Mouse (Mus musculus) kidney, adult 18-20 months (tissue): ENCODE measurements around the gene Gm10392.
A peak's percentile ranks its signal among the peaks of the same experiment; 100 is the strongest.

Source experiments
- DNase-seq: peaks from one replicate; pipeline ENCODE4 v3.0.0; 2021

Gene Gm10392

DNA sequence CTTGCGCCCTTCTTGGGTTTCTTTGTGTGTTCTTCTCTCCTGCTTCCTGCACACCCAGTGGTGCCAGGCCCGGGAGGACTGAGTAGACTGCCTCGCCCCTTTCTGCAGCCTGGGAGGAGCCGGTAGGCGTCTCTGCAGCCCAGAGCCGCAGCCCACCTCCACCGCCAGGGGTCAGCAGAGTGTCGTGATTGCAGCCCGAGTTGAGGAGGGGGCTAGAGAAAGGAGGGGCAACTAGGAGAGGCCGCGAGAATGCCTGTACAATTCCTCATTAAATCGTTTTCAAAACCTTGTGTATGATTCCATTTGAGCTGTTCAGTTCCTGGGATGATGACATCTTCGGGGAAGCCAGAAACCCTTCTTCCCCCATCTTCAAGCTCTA lies 27.9 kb downstream of the Gm10392 start:
- DNase-seq: peak; percentile 87

DNA sequence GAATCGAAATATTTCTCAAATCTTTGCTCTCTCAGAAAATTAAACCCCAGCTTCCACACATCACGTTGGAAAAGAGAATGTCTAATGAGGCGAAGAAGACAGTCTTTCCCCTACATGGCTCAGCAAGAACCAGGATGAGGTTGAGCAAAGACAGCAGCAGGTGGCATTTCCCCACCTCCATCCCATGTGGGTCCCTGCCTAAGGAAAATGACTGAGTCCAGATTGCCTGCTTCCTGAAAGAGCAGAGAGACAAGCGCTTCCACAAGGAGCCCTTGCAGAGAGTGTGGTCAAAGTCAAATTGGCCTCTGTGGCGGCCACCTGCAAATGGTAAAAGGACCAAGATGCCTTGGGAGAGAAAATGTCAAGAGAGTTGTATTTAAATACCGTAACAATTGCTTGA lies 28.5 kb downstream of the Gm10392 start:
- DNase-seq: no peak

GRCm38 (mm10) chr11:77489591-77490235 lies 29.3 kb downstream of the Gm10392 start, which contains the start of gene Ankrd13b:
Gene Ankrd13b (minus strand): TSS chr11:77489678.
- peak; percentile 76 for DNase-seq

GRCm38 (mm10) chr11:77488771-77489581 lies 30.0 kb downstream of the Gm10392 start:
- DNase-seq: no peak

- no peak for DNase-seq
Observed at GRCm38 (mm10) chr11:77486798-77487197, 32.2 kb downstream of the Gm10392 start.

DNA sequence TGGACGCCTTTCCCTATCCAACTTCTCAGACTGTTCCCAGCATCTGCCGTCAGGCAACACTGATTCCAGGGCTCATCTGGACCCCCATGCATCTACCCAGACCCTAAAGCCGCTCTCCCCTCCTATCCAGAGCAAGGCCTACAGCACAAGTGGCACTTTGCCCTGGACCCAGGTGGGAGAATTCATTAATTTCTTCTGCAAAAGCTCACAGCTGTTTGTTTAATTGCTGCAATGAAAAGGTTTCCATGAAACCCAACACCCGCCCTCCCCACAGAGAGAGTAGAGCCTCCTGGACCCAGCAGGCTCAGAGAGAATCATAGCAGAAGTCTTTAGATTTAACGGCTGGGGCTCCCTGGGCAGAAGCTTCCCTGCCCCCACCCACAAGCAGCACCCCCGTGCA lies 33.8 kb downstream of the Gm10392 start:
- DNase-seq: no peak

DNA sequence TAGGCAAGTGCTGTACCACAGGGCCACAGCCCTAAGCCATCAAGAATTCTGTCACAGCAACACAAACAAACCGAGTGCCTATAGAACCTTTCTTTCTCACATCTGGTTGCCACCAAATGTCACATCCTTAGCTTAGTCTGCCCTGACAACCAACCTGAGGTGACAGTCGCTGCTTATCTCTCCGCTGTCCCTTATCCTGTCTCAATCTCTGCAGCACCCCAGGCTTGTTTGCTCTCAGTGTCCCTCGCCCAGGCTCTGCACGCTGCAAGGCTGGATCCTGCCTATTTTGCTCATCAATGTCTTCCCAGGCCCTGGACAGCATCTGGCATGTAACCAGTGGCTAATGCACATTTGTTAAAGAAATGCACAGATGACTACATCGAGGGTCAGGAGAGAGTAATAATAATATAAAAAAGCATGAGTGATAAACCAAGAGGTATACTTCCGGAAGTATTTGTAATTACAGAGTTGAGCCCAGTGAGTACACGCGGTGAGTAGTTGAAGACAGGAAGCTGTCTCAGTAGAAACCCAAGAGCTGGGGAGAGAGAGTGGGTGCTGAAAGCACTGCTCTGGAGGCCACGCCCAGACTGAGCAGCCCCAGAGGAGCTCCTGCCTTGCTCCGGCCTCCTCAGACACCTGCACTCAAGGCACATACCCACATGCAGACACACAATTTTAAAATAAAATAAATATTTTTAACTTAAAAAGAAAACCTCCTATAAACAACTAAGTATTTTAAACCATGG lies 35.3 kb downstream of the Gm10392 start:
- no peak for DNase-seq

- no peak for DNase-seq
Observed at GRCm38 (mm10) chr11:77483043-77483442, 36.0 kb downstream of the Gm10392 start.

GRCm38 (mm10) chr11:77476895-77477294 lies 42.1 kb downstream of the Gm10392 start:
- peak; percentile 35 for DNase-seq

- DNase-seq: peak; percentile 23
Observed at GRCm38 (mm10) chr11:77476216-77476615, 42.8 kb downstream of the Gm10392 start.

GRCm38 (mm10) chr11:77472775-77473174 lies 46.2 kb downstream of the Gm10392 start:
- DNase-seq: no peak

DNA sequence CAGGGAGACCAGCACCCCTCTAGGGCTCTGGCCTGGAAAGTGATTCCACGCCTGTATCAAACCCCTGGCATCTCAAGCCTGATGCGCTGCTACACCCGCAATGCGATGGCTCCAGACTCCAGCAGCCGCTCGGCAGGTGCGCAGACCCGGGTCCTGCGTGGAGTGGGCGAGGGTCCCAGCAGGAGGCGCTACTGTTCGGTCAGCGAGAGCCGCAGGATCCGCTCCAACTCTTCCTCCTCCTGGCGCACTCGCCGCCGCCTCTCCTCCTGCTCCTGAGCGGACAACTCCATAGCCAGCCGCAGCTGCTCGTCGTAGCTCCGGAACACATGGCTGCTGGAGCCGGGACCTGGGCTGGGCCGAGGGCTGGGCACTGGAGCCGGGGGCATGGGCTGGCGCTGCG lies 47.6 kb downstream of the Gm10392 start:
- no peak for DNase-seq

DNA sequence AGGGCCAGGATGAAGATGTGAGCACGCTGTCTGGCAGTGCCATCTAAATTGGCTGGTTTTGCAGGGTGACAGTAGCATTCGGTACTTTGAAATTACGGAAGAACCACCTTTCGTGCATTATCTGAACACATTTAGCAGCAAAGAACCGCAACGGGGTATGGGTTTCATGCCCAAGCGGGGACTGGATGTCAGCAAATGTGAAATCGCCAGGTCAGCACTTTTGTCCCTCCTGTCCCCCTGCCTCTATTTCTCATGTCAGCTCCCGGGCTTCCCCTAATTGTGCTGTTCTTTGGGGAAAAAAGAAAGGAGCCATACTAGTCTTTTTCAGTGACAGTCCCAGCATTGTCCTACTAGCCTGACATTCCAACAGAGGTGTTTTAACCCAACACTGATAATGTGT lies 50.6 kb downstream of the Gm10392 start:
- DNase-seq: no peak

- DNase-seq: peak; percentile 85
Observed at GRCm38 (mm10) chr11:77467784-77468183, 51.2 kb downstream of the Gm10392 start.

- DNase-seq: peak; percentile 83
Observed at GRCm38 (mm10) chr11:77467157-77467556, 51.8 kb downstream of the Gm10392 start.
